Mouse (Mus musculus): ENCODE data around the gene Gm20509. TPM values are rescaled to one million over a fixed set of nuclear protein-coding genes. Genes with fewer than 3 reads are reported as not detected.

Gene Gm20509
- polyA plus RNA-seq, 1 experiment from 2014 or later, result not detected

DNA sequence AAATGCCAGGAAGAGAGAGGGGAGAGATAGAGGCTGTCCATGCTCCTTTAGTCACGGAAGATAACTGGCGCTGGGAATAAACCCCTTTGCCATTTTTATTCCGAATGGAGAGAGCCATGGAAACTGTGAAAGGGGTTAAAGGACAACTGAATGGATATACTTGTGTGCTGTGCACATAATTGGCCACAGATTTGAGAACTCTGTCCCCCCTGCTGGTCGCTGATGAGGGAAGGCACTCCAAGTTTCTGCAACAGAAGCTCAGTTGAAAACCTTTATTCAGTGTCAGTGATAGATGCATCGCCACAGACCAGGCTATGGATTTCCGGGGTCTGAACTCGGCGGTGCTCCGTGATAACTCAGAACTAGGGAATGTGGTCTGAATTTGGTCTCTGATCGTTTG, 12.1 kb upstream of the Gm20509 start:
- Histone ChIP-seq H3K36me3 (ENCODE audit: control insufficient read depth, insufficient read depth) (no peaks in the 10 kb centered on the region), H3K27ac (ENCODE audit: low read length) (peak overlapping the region; percentile 68), H3K27me3 (ENCODE audit: control insufficient read depth, insufficient read depth, low read length) (no peaks in the 10 kb centered on the region), H3K9ac (ENCODE audit: low read length) (no peak overlapping the region), H3K4me1 (ENCODE audit: control insufficient read depth, insufficient read depth, low read length) (peaks cover 3% of the 10 kb centered on the region; the same call in 1 of the 2 replicates), H3K4me3 (ENCODE audit: low read length) (no peak overlapping the region), H3K9me3 (replicated peaks; ENCODE audit: control insufficient read depth, low read length) (no peaks in the 10 kb centered on the region), H3K4me2 (ENCODE audit: low read depth, low read length) (no peak overlapping the region)
- no peak for ATAC-seq (replicated peaks; ENCODE audit: extremely low read depth, insufficient read depth, low FRiP score)
- WGBS, result 74% methylated on average over 10 of the region's 10 CpGs

DNA sequence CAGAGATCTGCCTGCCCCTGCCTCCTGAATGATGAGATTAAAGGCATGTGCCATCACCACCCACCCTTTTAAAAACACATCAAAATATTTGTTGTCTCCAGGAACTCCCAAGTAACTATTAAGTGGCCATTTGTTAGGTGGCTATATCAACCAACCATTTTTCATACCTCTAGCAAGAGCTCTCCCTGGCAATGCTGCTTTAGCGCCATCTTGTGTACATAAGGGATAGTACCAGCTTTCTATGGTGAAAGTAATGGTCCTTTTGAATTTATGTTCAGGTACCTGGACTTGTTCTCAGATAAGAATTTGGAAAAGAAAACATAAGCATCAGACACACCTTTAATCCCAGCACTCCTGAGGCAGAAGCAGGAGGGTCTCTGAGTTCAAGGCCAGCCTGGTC, 10.5 kb upstream of the Gm20509 start:
- no peak for ATAC-seq (replicated peaks; ENCODE audit: extremely low read depth, insufficient read depth, low FRiP score)
- no peak overlapping the region for H3K4me2 ChIP-seq (ENCODE audit: low read depth, low read length)
- H3K4me1 ChIP-seq (ENCODE audit: control insufficient read depth, insufficient read depth, low read length), result no peaks in the 10 kb centered on the region
- no peak overlapping the region for H3K4me3 ChIP-seq (ENCODE audit: low read length)
- H3K27me3 ChIP-seq (ENCODE audit: control insufficient read depth, insufficient read depth, low read length), result no peaks in the 10 kb centered on the region
- H3K9me3 ChIP-seq (replicated peaks; ENCODE audit: control insufficient read depth, low read length), result no peaks in the 10 kb centered on the region
- WGBS, result 0% methylated on average over 1 of the region's 1 CpGs
- H3K36me3 ChIP-seq (ENCODE audit: control insufficient read depth, insufficient read depth), result no peaks in the 10 kb centered on the region
- no peak overlapping the region for H3K9ac ChIP-seq (ENCODE audit: low read length)
- H3K27ac ChIP-seq (ENCODE audit: low read length), result no peak overlapping the region

DNA sequence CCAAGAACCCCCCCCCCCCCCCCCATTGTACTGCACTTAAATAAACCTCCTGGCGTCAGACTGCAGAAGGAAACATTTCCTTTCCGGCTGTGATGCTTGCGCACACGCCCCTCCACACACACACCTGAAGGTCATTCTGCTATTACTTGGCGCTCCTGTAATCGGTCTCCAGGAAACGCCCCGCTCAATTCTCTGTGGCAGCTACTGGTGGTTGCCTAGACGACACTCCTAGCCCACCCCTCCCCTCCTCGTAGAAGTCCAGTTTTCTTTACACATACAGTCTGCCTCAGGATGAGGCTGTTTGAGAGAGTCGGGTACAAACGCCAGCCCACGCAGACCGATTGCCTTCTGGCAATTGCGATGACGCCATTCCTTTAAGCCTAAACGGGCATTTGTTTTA, 7.7 kb upstream of the Gm20509 start:
- ATAC-seq (replicated peaks; ENCODE audit: extremely low read depth, insufficient read depth, low FRiP score), result no peak
- Histone ChIP-seq H3K9ac (ENCODE audit: low read length) (no peak overlapping the region), H3K4me3 (ENCODE audit: low read length) (no peak overlapping the region), H3K27me3 (ENCODE audit: control insufficient read depth, insufficient read depth, low read length) (no peaks in the 10 kb centered on the region), H3K27ac (ENCODE audit: low read length) (no peak overlapping the region), H3K4me1 (ENCODE audit: control insufficient read depth, insufficient read depth, low read length) (no peaks in the 10 kb centered on the region), H3K4me2 (ENCODE audit: low read depth, low read length) (no peak overlapping the region), H3K9me3 (replicated peaks; ENCODE audit: control insufficient read depth, low read length) (no peaks in the 10 kb centered on the region), H3K36me3 (ENCODE audit: control insufficient read depth, insufficient read depth) (no peaks in the 10 kb centered on the region)
- 46% methylated on average over 17 of the region's 17 CpGs for WGBS

DNA sequence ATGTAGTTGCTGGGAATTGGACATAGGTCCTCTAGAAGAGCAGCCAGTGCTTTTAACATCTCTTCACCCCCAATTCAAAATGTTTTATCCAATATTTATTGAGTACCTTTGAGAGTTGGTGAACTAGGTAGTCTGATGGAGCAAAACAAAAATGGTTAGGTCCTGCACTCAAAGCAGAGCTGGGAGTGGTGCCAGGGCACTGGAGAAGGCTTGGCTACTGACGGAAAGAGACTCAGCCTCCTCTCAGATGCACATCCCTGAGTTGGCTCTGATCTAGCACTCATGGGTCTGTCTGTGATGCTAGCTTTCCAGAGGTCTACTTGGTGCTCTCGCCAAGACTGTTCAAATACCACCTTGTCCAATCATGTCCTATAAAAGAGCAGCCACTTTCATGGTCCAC, 4.4 kb upstream of the Gm20509 start:
- H3K27me3 ChIP-seq (ENCODE audit: control insufficient read depth, insufficient read depth, low read length), result peaks cover 7% of the 10 kb centered on the region; the same call in 1 of the 2 replicates
- no peak overlapping the region for H3K27ac ChIP-seq (ENCODE audit: low read length)
- H3K4me1 ChIP-seq (ENCODE audit: control insufficient read depth, insufficient read depth, low read length), result no peaks in the 10 kb centered on the region
- H3K9me3 ChIP-seq (replicated peaks; ENCODE audit: control insufficient read depth, low read length), result no peaks in the 10 kb centered on the region
- no peak for ATAC-seq (replicated peaks; ENCODE audit: extremely low read depth, insufficient read depth, low FRiP score)
- H3K36me3 ChIP-seq (ENCODE audit: control insufficient read depth, insufficient read depth), result no peaks in the 10 kb centered on the region
- no peak overlapping the region for H3K4me2 ChIP-seq (ENCODE audit: low read depth, low read length)
- 64% methylated on average over 2 of the region's 2 CpGs for WGBS
- no peak overlapping the region for H3K4me3 ChIP-seq (ENCODE audit: low read length)
- no peak overlapping the region for H3K9ac ChIP-seq (ENCODE audit: low read length)

GRCm38 (mm10) chr9:73101536-73101935, 734 bp upstream of the Gm20509 start, which contains the start of gene Khdc3:
Gene Khdc3, plus strand, starts transcription at chr9:73101836.
- Histone ChIP-seq H3K4me2 (ENCODE audit: low read depth, low read length) (no peak within 1 kb of the TSS), H3K36me3 (ENCODE audit: control insufficient read depth, insufficient read depth) (no peaks in the 10 kb centered on the region), H3K4me1 (ENCODE audit: control insufficient read depth, insufficient read depth, low read length) (no peaks in the 10 kb centered on the region; the same call in 1 of the 2 replicates), H3K27me3 (ENCODE audit: control insufficient read depth, insufficient read depth, low read length) (peaks cover 18% of the 10 kb centered on the region), H3K9me3 (replicated peaks; ENCODE audit: control insufficient read depth, low read length) (no peaks in the 10 kb centered on the region), H3K4me3 (ENCODE audit: low read length) (no peak within 1 kb of the TSS), H3K9ac (ENCODE audit: low read length) (no peak within 1 kb of the TSS), H3K27ac (ENCODE audit: low read length) (no peak within 1 kb of the TSS)
- 80% methylated on average over 5 of the region's 5 CpGs for WGBS
- no peak for ATAC-seq (replicated peaks; ENCODE audit: extremely low read depth, insufficient read depth, low FRiP score)

DNA sequence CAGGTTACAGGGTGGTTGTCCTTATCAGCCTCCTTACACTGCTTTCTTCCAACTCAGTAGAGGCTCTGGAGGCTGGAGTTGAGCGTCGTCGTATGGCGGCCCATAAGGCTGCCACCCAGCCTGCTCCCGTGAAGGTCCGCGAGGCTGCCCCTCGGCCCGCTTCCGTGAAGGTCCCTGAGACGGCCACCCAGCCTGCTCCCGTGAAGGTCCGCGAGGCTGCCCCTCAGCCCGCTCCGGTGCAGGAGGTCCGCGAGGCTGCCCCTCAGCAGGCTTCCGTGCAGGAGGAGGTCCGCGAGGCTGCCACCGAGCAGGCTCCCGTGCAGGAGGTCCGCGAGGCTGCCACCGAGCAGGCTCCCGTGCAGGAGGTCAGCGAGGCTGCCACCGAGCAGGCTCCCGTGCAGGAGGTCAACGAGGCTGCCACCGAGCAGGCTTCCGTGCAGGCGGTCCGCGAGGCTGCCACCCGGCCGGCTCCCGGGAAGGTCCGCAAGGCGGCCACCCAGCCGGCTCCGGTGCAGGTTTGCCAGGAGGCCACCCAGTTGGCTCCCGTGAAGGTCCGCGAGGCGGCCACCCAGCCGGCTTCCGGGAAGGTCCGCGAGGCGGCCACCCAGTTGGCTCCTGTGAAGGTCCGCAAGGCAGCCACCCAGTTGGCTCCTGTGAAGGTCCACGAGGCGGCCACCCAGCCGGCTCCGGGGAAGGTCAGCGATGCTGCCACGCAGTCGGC, 1.0 kb downstream of the Gm20509 start:
- Histone ChIP-seq H3K4me3 (ENCODE audit: low read length) (peak overlapping the region; percentile 57), H3K4me1 (ENCODE audit: control insufficient read depth, insufficient read depth, low read length) (no peaks in the 10 kb centered on the region; the same call in 1 of the 2 replicates), H3K9me3 (replicated peaks; ENCODE audit: control insufficient read depth, low read length) (no peaks in the 10 kb centered on the region), H3K4me2 (ENCODE audit: low read depth, low read length) (peak overlapping the region; percentile 92), H3K27ac (ENCODE audit: low read length) (no peak overlapping the region), H3K9ac (ENCODE audit: low read length) (peak overlapping the region; percentile 69), H3K27me3 (ENCODE audit: control insufficient read depth, insufficient read depth, low read length) (peaks cover 20% of the 10 kb centered on the region), H3K36me3 (ENCODE audit: control insufficient read depth, insufficient read depth) (no peaks in the 10 kb centered on the region)
- ATAC-seq (replicated peaks; ENCODE audit: extremely low read depth, insufficient read depth, low FRiP score), result 0 out of 2 replicates have a peak, but pooled peaks have one; percentile 47
- 3% methylated on average over 60 of the region's 60 CpGs for WGBS

GRCm38 (mm10) chr9:73103880-73104198, 1.6 kb downstream of the Gm20509 start:
- Histone ChIP-seq H3K4me2 (ENCODE audit: low read depth, low read length) (peak overlapping the region; percentile 92), H3K27me3 (ENCODE audit: control insufficient read depth, insufficient read depth, low read length) (peaks cover 20% of the 10 kb centered on the region), H3K36me3 (ENCODE audit: control insufficient read depth, insufficient read depth) (no peaks in the 10 kb centered on the region), H3K4me1 (ENCODE audit: control insufficient read depth, insufficient read depth, low read length) (no peaks in the 10 kb centered on the region; the same call in 1 of the 2 replicates), H3K4me3 (ENCODE audit: low read length) (peak overlapping the region; percentile 57), H3K9ac (ENCODE audit: low read length) (peak overlapping the region; percentile 69), H3K9me3 (replicated peaks; ENCODE audit: control insufficient read depth, low read length) (no peaks in the 10 kb centered on the region), H3K27ac (ENCODE audit: low read length) (no peak overlapping the region)
- no peak for ATAC-seq (replicated peaks; ENCODE audit: extremely low read depth, insufficient read depth, low FRiP score)
- 29% methylated on average over 5 of the region's 5 CpGs for WGBS

DNA sequence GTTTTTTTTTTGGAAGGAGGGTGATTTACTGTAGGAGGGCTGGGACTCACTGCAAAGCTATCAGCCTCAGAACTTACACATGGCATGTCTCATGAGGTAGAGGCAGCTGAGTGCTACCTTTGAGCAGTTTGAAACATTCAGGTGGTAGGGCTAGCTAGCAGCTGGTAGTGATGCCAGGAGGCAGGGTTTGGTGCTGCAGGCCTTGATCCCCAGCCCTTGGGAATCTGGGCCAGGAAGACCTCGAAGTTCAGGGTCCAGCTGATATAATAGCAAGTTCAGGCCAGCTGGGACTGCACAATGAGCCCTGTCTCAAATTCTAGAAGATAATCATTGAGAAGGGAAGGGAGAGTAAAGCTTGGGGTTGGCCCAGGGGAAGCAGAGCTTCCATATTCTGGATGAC, 2.9 kb downstream of the Gm20509 start:
- H3K36me3 ChIP-seq (ENCODE audit: control insufficient read depth, insufficient read depth), result no peaks in the 10 kb centered on the region
- H3K9ac ChIP-seq (ENCODE audit: low read length), result no peak overlapping the region
- no peak overlapping the region for H3K4me3 ChIP-seq (ENCODE audit: low read length)
- no peak overlapping the region for H3K4me2 ChIP-seq (ENCODE audit: low read depth, low read length)
- H3K27me3 ChIP-seq (ENCODE audit: control insufficient read depth, insufficient read depth, low read length), result peaks cover 20% of the 10 kb centered on the region
- no peak overlapping the region for H3K27ac ChIP-seq (ENCODE audit: low read length)
- no peak for ATAC-seq (replicated peaks; ENCODE audit: extremely low read depth, insufficient read depth, low FRiP score)
- H3K4me1 ChIP-seq (ENCODE audit: control insufficient read depth, insufficient read depth, low read length), result no peaks in the 10 kb centered on the region; the same call in 1 of the 2 replicates
- 46% methylated on average over 1 of the region's 1 CpGs for WGBS
- H3K9me3 ChIP-seq (replicated peaks; ENCODE audit: control insufficient read depth, low read length), result no peaks in the 10 kb centered on the region

GRCm38 (mm10) chr9:73105771-73106170, 3.5 kb downstream of the Gm20509 start:
- no peak for ATAC-seq (replicated peaks; ENCODE audit: extremely low read depth, insufficient read depth, low FRiP score)
- no peak overlapping the region for H3K4me3 ChIP-seq (ENCODE audit: low read length)
- H3K9ac ChIP-seq (ENCODE audit: low read length), result no peak overlapping the region
- no peak overlapping the region for H3K4me2 ChIP-seq (ENCODE audit: low read depth, low read length)
- no peaks in the 10 kb centered on the region for H3K36me3 ChIP-seq (ENCODE audit: control insufficient read depth, insufficient read depth)
- H3K4me1 ChIP-seq (ENCODE audit: control insufficient read depth, insufficient read depth, low read length), result no peaks in the 10 kb centered on the region; the same call in 1 of the 2 replicates
- H3K9me3 ChIP-seq (replicated peaks; ENCODE audit: control insufficient read depth, low read length), result no peaks in the 10 kb centered on the region
- peaks cover 20% of the 10 kb centered on the region for H3K27me3 ChIP-seq (ENCODE audit: control insufficient read depth, insufficient read depth, low read length)
- H3K27ac ChIP-seq (ENCODE audit: low read length), result no peak overlapping the region
